Mouse (Mus musculus): ENCODE data around the gene Trabd2b.

The Trabd2b gene

GRCm38 (mm10) chr4:114500317-114500716 is 93.8 kb downstream of the Trabd2b start:
- no peak for DNase-seq

DNA sequence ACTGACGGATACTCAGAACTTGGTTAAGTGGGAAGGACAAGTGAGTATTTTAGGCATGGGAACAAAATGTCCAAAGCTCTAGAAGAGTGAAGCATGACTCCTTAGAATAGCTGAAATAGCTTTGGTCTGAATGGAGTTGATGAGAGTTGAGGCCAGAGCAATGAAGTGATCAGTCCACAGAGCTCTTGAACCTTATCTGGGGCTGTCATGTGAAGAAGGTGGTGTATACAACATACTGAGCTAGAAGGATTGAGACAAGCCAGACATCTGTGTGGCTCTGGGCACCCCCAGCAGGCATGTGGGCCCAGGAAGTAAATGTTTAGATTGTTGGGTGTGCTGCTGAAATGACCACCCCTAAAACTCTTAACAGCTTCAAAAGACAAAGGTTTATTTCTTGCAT is 94.5 kb downstream of the Trabd2b start:
- no peak for DNase-seq

DNA sequence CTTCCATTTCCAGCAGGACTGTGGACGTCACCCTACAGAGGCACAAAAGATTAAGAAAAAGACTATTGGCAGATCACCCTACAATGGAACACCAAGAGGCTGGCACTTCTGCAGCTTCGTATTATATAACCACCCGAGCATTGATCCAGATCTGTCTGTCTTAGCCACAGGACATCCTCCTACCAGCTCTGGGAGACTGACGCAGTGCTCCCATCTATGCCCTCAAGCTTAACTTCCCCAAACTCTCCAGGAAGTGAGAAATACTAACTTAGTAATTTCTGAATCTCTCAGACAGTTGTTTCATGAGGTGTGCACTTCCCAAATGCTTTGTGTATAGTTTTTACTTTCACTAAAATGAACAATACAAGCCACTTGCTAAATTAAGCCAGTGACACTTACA is 95.1 kb downstream of the Trabd2b start:
- DNase-seq = no peak

DNA sequence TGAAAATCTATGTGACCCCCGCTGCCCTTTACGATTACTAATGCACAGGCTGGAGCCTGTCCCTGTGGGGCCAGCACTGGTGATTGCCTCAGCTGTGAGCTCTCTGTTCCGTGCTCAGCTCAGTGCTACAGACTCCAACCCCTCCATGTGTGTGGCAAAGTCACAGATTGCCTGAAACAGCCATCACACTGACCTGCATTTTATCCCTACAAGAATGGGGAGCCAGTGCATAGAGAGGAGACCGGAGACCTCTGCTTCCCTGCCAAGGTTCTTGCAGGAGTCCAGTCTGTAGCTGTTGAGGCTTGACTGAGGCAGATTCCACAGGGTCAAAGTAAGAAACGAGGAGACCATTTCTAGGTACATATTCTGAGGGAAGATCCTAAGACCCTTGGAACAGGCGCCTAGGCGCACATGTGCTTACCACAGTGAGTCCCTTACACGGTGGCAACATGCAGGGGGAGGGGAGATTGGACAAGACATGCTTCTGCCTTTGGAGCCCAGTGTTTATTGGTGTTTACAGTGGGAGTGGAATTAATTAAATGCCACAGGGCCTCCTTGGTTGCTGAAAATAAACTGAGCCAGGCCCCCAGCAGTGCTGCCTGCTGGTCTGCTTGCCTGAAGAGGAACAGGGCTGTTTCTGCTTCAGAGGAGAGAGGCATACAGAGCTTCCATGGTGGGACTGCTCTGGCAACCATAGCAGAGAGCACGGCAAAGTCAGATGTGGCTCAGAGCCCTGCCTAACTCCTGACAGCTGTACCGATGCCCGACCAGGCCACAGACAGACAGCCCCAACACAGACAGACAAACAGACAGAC is 97.9 kb downstream of the Trabd2b start:
- DNase-seq = no peak

DNA sequence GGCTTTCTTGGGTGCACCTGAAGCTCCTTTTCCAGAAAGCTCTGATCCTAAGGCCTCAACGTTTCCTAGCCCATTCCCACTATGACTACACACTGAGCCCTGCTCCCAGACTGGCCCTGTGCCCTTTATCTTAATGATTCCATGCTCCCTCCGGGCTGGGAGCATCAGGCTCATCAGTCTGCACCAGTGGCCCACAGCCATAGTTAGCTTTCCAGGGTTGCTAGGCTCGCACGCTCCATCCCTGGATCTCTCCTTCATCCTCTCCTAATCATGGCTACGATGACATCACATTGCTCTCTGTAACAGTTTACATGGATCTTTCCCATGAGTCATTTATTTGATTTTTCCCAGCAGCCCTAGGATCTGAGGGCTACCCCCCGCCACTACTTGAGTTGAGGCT is 103.1 kb downstream of the Trabd2b start:
- no peak for DNase-seq

GRCm38 (mm10) chr4:114511649-114512048 is 105.1 kb downstream of the Trabd2b start:
- DNase-seq = no peak

DNA sequence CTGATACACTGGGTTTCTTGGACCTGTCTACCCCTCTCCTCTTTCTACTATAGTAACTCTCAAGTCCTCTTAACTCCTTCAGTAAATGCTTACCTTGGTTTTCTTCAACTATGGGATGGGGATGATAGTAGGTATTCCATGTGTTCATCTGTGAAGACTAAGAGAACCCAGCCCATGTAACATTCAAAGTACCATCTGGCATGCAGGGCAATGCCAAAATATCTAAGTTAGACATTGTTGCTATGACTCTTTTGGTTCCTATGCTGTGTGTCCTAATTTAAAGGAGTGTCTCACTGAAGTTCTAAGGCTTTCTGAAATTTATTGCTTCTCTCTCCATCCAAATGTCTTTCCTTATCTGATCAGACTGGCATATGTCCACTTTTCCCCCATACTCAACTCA is 106.6 kb downstream of the Trabd2b start:
- DNase-seq = no peak

- no peak for DNase-seq
Observed at GRCm38 (mm10) chr4:114515330-114515771, 108.8 kb downstream of the Trabd2b start.

DNA sequence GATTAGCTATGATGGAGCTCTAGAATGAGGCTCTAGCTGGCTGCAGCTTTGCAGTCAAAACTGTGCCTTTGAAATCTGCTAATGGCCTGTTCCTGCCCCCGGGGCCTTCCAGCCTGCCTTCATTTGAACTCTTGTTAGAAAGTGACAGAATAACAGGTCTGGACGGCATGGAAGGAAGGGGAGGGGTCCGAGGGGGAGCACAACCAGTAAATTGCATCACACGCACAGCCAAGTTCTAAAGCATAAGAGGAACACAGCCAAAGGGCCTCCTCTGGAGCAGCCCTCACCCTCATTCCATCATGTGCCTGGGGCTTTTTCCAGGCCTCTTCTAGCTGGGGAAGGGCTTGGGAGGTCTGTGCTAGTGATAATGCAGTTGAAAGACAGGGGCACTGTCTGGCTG is 110.1 kb downstream of the Trabd2b start:
- DNase-seq = no peak

DNA sequence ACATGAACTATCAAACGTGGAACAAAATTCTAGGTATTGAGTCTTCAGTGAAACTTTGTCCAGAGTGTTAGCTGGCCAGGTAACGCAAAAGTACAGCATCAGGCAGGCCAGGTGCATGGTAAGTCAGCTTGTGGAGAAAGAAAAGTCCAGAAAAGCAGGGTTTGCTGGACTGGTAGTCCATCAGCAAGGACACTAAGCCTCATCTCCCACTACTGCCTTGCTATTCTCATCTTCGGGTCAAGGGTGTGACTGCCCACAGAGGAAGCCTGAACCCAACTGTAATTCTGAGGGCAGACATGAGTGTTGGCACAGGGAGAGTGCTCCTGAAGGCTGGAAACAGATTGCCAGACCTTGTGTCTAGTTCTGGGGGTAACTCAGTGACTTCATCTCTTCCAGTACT is 111.5 kb downstream of the Trabd2b start:
- no peak for DNase-seq

DNA sequence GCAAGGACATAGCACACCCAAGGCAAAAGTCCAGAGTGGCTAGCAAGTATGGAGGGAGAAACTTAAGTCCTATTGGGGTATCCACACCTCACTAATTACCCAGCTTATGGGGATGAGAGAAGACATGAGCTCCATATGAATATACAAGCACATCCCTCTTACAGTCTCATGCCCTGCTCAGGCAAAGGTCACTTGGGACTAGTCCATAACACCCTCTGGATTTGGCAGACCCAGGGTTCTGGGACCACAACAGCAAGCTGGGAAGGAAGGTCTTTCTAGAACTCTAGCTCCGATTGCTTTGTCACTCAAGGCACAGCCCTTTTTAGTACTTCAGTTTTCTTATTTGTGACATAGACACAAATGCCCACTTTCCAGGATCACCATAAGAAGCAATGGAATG is 112.0 kb downstream of the Trabd2b start:
- DNase-seq = no peak

- DNase-seq = no peak
Observed at GRCm38 (mm10) chr4:114519321-114519720, 112.8 kb downstream of the Trabd2b start.

- DNase-seq = no peak
Observed at GRCm38 (mm10) chr4:114519966-114520365, 113.4 kb downstream of the Trabd2b start.

- DNase-seq = no peak
Observed at GRCm38 (mm10) chr4:114523335-114524188, 117.0 kb downstream of the Trabd2b start.

GRCm38 (mm10) chr4:114531591-114531990 is 125.1 kb downstream of the Trabd2b start:
- DNase-seq = no peak

GRCm38 (mm10) chr4:114533894-114534754 is 127.6 kb downstream of the Trabd2b start:
- no peak for DNase-seq

DNA sequence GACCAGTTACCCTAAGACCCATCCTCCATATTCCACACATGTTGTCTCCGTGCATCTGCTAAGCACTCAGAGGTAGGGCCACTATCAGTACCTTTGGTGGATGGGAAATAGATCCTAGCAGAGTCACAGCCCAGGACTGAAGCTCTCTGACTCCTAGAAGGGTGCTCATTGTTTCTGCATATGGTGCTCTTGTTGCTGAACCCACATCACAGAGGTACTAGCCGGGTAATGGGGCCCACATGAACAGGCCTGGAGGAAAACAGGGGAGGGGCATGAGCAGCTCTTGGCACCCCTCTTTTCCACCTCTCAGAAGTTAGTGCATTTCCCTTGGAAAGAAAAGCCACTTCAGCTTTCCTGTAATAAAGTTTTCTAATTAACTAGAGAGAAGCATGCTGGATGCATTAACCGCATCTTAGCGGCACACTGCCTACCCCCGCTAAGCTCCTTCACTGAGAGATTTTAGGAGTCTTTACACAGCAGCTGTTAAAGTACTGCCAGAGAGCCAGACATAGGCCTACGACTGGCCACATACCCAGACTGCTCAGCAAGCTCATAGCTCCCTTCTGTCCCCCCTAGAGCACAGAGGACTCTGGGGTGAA is 131.0 kb downstream of the Trabd2b start:
- no peak for DNase-seq

DNA sequence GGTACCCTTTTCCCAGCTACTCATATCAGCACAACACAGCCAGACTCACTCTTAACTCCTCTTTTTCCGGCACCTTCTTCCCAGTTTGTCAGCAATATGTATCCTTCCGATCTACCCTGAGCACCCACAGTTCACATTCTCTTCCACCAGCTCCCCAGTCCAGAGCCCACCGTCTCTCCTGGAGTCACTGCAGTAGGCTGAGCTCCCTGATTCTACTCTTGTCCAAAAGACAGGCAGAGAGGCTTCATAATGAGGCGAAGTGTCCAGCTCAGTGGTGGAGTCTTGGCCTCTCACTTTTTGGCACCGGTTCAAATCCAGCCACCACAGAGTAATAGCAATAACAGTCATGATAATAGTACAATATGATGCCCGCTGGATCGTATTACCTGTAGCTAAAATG is 133.5 kb downstream of the Trabd2b start:
- DNase-seq = no peak

DNA sequence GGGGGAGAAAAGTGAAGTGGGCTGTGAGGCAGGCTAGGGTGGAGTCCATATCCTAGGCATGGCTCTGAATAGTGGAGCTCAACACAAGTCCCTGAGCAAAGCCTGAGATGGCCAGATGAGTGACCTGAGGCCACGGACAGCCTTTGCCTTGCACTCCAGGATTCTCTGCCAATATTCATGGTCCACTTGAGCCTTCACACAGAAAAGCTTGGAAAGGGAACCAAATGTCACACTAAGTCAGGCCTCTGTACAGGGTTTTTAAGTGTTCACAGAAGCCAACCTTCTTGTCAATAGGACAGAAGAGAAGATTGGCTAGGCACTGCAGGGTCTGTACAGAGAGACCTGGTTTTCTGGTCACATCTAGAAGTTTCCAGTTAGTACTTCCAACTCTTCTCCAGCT is 134.7 kb downstream of the Trabd2b start:
- no peak for DNase-seq

DNA sequence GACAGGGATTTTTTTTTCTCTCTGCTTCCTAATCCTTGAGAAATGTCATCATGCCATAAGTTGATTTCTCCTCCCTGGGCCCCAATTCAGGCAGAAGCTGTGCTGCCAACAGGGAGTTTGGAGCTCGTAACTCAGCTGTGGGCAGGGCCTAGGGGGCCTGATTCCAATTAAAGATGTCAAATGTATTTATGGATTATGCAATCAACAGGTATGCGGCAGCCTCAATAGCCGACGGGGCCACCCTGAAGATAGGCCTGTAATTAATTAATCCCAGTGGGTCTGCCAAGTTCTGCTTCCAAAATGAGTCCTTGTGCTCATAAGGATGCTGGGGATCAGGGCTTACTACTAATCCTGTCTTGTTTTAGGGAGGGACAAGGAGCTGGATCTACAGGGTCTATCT is 135.6 kb downstream of the Trabd2b start:
- DNase-seq = no peak

DNA sequence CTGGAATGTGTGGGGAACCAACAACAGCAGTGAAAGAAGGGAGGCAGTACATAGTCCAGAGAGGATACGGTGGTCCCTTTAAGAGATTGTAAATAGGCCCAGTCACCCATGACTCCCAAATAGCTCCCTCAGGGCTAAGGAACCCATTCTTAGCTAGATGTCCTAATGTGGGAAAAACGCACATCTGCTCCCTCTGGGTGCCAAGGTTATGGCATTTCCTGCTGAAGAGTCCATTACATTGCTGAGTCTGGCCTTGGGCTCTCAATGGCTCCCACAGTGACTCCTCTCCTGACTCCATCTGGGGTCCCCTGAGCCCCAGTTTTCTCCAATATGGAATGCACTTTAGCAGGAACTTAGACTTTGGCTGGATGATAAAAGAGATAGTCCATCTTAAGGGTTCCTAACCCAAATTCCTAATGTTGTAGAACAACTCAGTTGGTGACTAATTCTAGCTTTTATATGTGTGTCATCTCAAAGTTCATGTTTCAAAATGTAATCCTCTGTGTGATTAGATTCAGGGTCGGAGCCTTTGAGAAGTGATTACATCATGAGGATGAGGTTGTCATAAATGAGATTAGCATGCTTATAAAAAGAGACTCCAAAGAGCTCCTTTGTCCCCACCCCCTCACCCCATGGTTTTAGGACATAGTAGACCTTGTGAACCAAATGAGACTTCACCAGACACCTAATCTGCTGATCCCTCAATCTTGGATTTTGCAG is 139.1 kb downstream of the Trabd2b start:
- DNase-seq = no peak

Data from liver (tissue).